Mouse (Mus musculus): ENCODE data around the gene Gzma. TPM values are rescaled to one million over a fixed set of nuclear protein-coding genes. Genes with fewer than 3 reads are reported as not detected.
A peak's percentile ranks its signal among the peaks of the same experiment; 100 is the strongest.

Gzma gene
- polyA plus RNA-seq, 1 experiment from 2014 or later, result not detected

DNA sequence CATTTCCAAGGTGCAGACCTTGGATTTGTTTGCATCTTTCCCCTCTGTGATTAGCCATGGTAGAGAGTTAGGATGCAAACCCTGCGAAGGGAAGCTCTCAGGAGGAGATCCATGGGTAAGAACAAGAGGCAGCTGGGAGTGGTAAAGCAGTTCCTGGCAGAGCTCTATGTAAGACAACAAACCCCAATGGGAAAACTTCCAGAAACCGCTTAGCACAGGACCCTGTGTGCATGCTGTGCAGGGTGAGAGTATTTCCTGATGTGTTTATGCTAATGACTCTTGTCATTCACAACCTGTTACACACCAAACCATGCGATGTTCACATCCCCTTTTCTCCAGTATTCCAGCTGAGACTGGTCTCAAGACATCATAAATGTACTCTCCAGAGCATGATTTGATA is 3.8 kb downstream of the Gzma start:
- Histone ChIP-seq H3K4me2 (replicated peaks; ENCODE audit: low read depth, low read length) (no peak overlapping the region), H3K4me1 (replicated peaks; ENCODE audit: control insufficient read depth, insufficient read depth, low read length) (no peaks in the 10 kb centered on the region), H3K27me3 (ENCODE audit: control insufficient read depth, insufficient read depth, low read length) (no peaks in the 10 kb centered on the region), H3K9me3 (ENCODE audit: control insufficient read depth, low read length) (no peaks in the 10 kb centered on the region), H3K9ac (ENCODE audit: low read depth, low read length) (no peak overlapping the region), H3K36me3 (ENCODE audit: control insufficient read depth, insufficient read depth, low read length) (no peaks in the 10 kb centered on the region), H3K27ac (ENCODE audit: low read depth, low read length) (no peak overlapping the region), H3K4me3 (ENCODE audit: low read depth, low read length) (no peak overlapping the region)
- WGBS, result 69% methylated on average over 3 of the region's 3 CpGs
- ATAC-seq (ENCODE audit: low FRiP score), result no peak
- no peak for DNase-seq (ENCODE audit: low spot score)

DNA sequence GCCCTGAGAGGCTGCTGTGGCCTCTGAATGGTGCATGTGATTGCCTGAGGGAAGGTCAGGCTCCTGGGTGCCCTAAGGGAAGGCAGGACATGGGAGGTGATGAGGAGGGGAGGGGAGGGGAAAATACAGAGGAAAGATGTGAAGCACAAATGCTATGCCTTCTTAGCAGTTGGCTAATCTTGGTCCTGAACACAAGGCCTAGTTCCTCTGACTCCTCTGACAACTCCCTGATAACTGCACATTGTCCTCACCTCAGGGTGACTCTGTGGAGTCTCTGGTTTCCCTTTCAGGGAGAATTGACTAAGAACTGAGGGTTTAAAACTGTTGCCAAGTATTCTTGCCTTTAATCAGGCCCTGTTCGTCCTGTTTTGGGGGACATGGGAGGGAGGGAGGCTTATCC is 6.2 kb downstream of the Gzma start:
- no peaks in the 10 kb centered on the region for H3K36me3 ChIP-seq (ENCODE audit: control insufficient read depth, insufficient read depth, low read length)
- H3K9ac ChIP-seq (ENCODE audit: low read depth, low read length), result no peak overlapping the region
- H3K4me2 ChIP-seq (replicated peaks; ENCODE audit: low read depth, low read length), result no peak overlapping the region
- no peak for ATAC-seq (ENCODE audit: low FRiP score)
- no peak overlapping the region for H3K4me3 ChIP-seq (ENCODE audit: low read depth, low read length)
- no peak for DNase-seq (ENCODE audit: low spot score)
- H3K9me3 ChIP-seq (ENCODE audit: control insufficient read depth, low read length), result no peaks in the 10 kb centered on the region
- no peaks in the 10 kb centered on the region for H3K4me1 ChIP-seq (replicated peaks; ENCODE audit: control insufficient read depth, insufficient read depth, low read length)
- no peak overlapping the region for H3K27ac ChIP-seq (ENCODE audit: low read depth, low read length)
- WGBS, result 69% methylated on average over 1 of the region's 1 CpGs
- H3K27me3 ChIP-seq (ENCODE audit: control insufficient read depth, insufficient read depth, low read length), result no peaks in the 10 kb centered on the region

GRCm38 (mm10) chr13:113090489-113090888 is 10.3 kb downstream of the Gzma start:
- no peak for ATAC-seq (ENCODE audit: low FRiP score)
- no peak overlapping the region for H3K9ac ChIP-seq (ENCODE audit: low read depth, low read length)

GRCm38 (mm10) chr13:113087226-113088017 is 13.4 kb downstream of the Gzma start:
- DNase-seq (ENCODE audit: low spot score), result no peak
- Histone ChIP-seq H3K27me3 (ENCODE audit: control insufficient read depth, insufficient read depth, low read length) (no peaks in the 10 kb centered on the region), H3K4me2 (replicated peaks; ENCODE audit: low read depth, low read length) (no peak overlapping the region), H3K36me3 (ENCODE audit: control insufficient read depth, insufficient read depth, low read length) (no peaks in the 10 kb centered on the region), H3K9ac (ENCODE audit: low read depth, low read length) (no peak overlapping the region), H3K4me1 (replicated peaks; ENCODE audit: control insufficient read depth, insufficient read depth, low read length) (no peaks in the 10 kb centered on the region), H3K4me3 (ENCODE audit: low read depth, low read length) (no peak overlapping the region), H3K9me3 (ENCODE audit: control insufficient read depth, low read length) (no peaks in the 10 kb centered on the region), H3K27ac (ENCODE audit: low read depth, low read length) (no peak overlapping the region)
- 82% methylated on average over 13 of the region's 13 CpGs for WGBS
- no peak for ATAC-seq (ENCODE audit: low FRiP score)

More at GRCm38 (mm10) chr13:113090489-113090888, 10.3 kb downstream of the Gzma start:
- no peaks in the 10 kb centered on the region for H3K9me3 ChIP-seq (ENCODE audit: control insufficient read depth, low read length)
- 78% methylated on average over 7 of the region's 8 CpGs for WGBS
- H3K4me2 ChIP-seq (replicated peaks; ENCODE audit: low read depth, low read length), result no peak overlapping the region
- no peak overlapping the region for H3K27ac ChIP-seq (ENCODE audit: low read depth, low read length)
- H3K36me3 ChIP-seq (ENCODE audit: control insufficient read depth, insufficient read depth, low read length), result no peaks in the 10 kb centered on the region
- H3K4me1 ChIP-seq (replicated peaks; ENCODE audit: control insufficient read depth, insufficient read depth, low read length), result no peaks in the 10 kb centered on the region
- H3K4me3 ChIP-seq (ENCODE audit: low read depth, low read length), result no peak overlapping the region
- no peaks in the 10 kb centered on the region for H3K27me3 ChIP-seq (ENCODE audit: control insufficient read depth, insufficient read depth, low read length)
- no peak for DNase-seq (ENCODE audit: low spot score)

- Histone ChIP-seq H3K36me3 (ENCODE audit: control insufficient read depth, insufficient read depth, low read length) (no peaks in the 10 kb centered on the region), H3K27ac (ENCODE audit: low read depth, low read length) (no peak overlapping the region), H3K9ac (ENCODE audit: low read depth, low read length) (no peak overlapping the region), H3K9me3 (ENCODE audit: control insufficient read depth, low read length) (no peaks in the 10 kb centered on the region), H3K4me3 (ENCODE audit: low read depth, low read length) (no peak overlapping the region), H3K27me3 (ENCODE audit: control insufficient read depth, insufficient read depth, low read length) (no peaks in the 10 kb centered on the region), H3K4me2 (replicated peaks; ENCODE audit: low read depth, low read length) (no peak overlapping the region), H3K4me1 (replicated peaks; ENCODE audit: control insufficient read depth, insufficient read depth, low read length) (no peaks in the 10 kb centered on the region)
- 80% methylated on average over 5 of the region's 5 CpGs for WGBS
- no peak for ATAC-seq (ENCODE audit: low FRiP score)
- DNase-seq (ENCODE audit: low spot score), result no peak
These were observed 16.0 kb downstream of the Gzma start for GRCm38 (mm10) chr13:113084732-113085131.

GRCm38 (mm10) chr13:113082101-113082500 is 18.7 kb downstream of the Gzma start:
- no peak for ATAC-seq (ENCODE audit: low FRiP score)
- no peaks in the 10 kb centered on the region for H3K9me3 ChIP-seq (ENCODE audit: control insufficient read depth, low read length)
- 36% methylated on average over 1 of the region's 1 CpGs for WGBS
- H3K9ac ChIP-seq (ENCODE audit: low read depth, low read length), result no peak overlapping the region
- H3K36me3 ChIP-seq (ENCODE audit: control insufficient read depth, insufficient read depth, low read length), result no peaks in the 10 kb centered on the region
- no peak for DNase-seq (ENCODE audit: low spot score)
- no peak overlapping the region for H3K4me3 ChIP-seq (ENCODE audit: low read depth, low read length)
- H3K4me2 ChIP-seq (replicated peaks; ENCODE audit: low read depth, low read length), result no peak overlapping the region
- no peak overlapping the region for H3K27ac ChIP-seq (ENCODE audit: low read depth, low read length)
- no peaks in the 10 kb centered on the region for H3K27me3 ChIP-seq (ENCODE audit: control insufficient read depth, insufficient read depth, low read length)
- H3K4me1 ChIP-seq (replicated peaks; ENCODE audit: control insufficient read depth, insufficient read depth, low read length), result no peaks in the 10 kb centered on the region

- Histone ChIP-seq H3K4me3 (ENCODE audit: low read depth, low read length) (no peak overlapping the region), H3K27ac (ENCODE audit: low read depth, low read length) (no peak overlapping the region), H3K4me1 (replicated peaks; ENCODE audit: control insufficient read depth, insufficient read depth, low read length) (no peaks in the 10 kb centered on the region), H3K36me3 (ENCODE audit: control insufficient read depth, insufficient read depth, low read length) (no peaks in the 10 kb centered on the region), H3K9me3 (ENCODE audit: control insufficient read depth, low read length) (no peaks in the 10 kb centered on the region), H3K4me2 (replicated peaks; ENCODE audit: low read depth, low read length) (no peak overlapping the region), H3K27me3 (ENCODE audit: control insufficient read depth, insufficient read depth, low read length) (no peaks in the 10 kb centered on the region), H3K9ac (ENCODE audit: low read depth, low read length) (no peak overlapping the region)
- 64% methylated on average over 9 of the region's 9 CpGs for WGBS
- no peak for ATAC-seq (ENCODE audit: low FRiP score)
- DNase-seq (ENCODE audit: low spot score), result peak; percentile 26
These were observed 21.8 kb downstream of the Gzma start for GRCm38 (mm10) chr13:113079021-113079420.

DNA sequence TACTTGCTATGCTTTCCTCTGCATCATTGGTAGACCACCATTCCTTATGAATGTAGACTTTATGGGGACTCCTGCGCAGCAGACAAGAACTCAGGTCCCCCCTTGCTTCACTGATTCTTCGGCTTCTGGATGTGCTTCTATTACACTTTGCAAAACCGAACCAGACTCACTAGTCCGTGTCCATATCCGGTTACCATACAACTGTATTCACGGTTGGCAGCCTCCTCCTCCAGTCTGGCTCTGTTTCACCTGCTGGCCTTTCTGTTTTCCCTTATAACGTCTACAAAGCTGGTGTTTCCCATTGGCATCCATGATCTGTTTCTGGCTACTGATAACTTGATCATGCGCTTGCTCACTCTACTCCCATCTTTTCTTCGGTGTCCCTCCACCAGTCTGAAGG is 36.2 kb downstream of the Gzma start:
- H3K9ac ChIP-seq (ENCODE audit: low read depth, low read length), result no peak overlapping the region
- 90% methylated on average over 9 of the region's 9 CpGs for WGBS
- no peaks in the 10 kb centered on the region for H3K27me3 ChIP-seq (ENCODE audit: control insufficient read depth, insufficient read depth, low read length)
- H3K4me2 ChIP-seq (replicated peaks; ENCODE audit: low read depth, low read length), result no peak overlapping the region
- no peak overlapping the region for H3K27ac ChIP-seq (ENCODE audit: low read depth, low read length)
- no peak overlapping the region for H3K4me3 ChIP-seq (ENCODE audit: low read depth, low read length)
- no peaks in the 10 kb centered on the region for H3K36me3 ChIP-seq (ENCODE audit: control insufficient read depth, insufficient read depth, low read length)
- H3K9me3 ChIP-seq (ENCODE audit: control insufficient read depth, low read length), result no peaks in the 10 kb centered on the region
- ATAC-seq (ENCODE audit: low FRiP score) (no peak), DNase-seq (ENCODE audit: low spot score) (no peak)
- no peaks in the 10 kb centered on the region for H3K4me1 ChIP-seq (replicated peaks; ENCODE audit: control insufficient read depth, insufficient read depth, low read length)

GRCm38 (mm10) chr13:113061746-113062145 is 39.0 kb downstream of the Gzma start:
- Histone ChIP-seq H3K27ac (ENCODE audit: low read depth, low read length) (no peak overlapping the region), H3K9ac (ENCODE audit: low read depth, low read length) (no peak overlapping the region), H3K9me3 (ENCODE audit: control insufficient read depth, low read length) (no peaks in the 10 kb centered on the region), H3K27me3 (ENCODE audit: control insufficient read depth, insufficient read depth, low read length) (no peaks in the 10 kb centered on the region), H3K4me1 (replicated peaks; ENCODE audit: control insufficient read depth, insufficient read depth, low read length) (no peaks in the 10 kb centered on the region), H3K4me2 (replicated peaks; ENCODE audit: low read depth, low read length) (no peak overlapping the region), H3K4me3 (ENCODE audit: low read depth, low read length) (no peak overlapping the region), H3K36me3 (ENCODE audit: control insufficient read depth, insufficient read depth, low read length) (no peaks in the 10 kb centered on the region)
- no peak for DNase-seq (ENCODE audit: low spot score)
- 91% methylated on average over 6 of the region's 6 CpGs for WGBS
- no peak for ATAC-seq (ENCODE audit: low FRiP score)
